Mouse (Mus musculus) frontal cortex, postnatal 10 days (tissue): ENCODE results near the gene Fbxw7.

Experiments
- DNase-seq, 2 experiments: peaks; one replicate each; pipeline ENCODE4 v3.0.0; 2022; ENCODE audit warnings: low spot score in 2 of 2, mixed read lengths in 1 of 2

Fbxw7 gene

DNA sequence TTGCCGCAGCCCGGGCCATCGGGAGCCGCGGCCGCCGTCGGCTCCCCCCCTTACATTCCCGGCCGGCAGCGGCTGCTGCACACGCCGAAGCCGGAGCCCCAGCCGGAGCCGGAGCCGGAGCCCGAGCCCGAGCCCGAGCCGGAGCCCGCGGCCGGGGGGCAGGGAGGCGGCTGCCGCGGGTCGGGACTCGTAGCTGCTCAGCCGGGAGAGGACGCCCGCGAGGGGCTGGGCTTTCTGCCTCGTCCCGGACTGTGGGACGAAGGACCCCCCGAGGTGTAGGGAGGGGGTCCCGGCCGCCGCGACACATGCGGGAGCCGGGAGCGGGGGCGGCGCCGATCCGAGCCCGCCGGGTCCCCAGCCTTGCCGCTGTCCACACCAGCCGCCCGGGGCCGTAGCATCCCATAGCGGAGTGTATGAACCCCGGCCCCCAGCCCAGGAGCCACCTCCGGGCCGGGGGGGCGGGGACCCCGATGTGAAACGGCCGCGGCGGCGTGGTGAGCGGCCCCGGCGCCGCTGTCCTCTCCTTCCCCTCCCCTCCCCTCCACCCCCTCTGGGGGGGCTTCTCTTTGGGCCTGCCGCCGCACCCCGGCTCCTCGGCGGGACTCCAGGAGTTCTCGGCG, at the start of gene Fbxw7:
Fbxw7 (plus strand) TSS at position 507 of the 620 bp plus-strand sequence.
- DNase-seq: peak in 1 of 2 experiments; percentile 23

GRCm38 (mm10) chr3:84768940-84769339, 46.1 kb upstream of the Fbxw7 start:
- DNase-seq: no peak

DNA sequence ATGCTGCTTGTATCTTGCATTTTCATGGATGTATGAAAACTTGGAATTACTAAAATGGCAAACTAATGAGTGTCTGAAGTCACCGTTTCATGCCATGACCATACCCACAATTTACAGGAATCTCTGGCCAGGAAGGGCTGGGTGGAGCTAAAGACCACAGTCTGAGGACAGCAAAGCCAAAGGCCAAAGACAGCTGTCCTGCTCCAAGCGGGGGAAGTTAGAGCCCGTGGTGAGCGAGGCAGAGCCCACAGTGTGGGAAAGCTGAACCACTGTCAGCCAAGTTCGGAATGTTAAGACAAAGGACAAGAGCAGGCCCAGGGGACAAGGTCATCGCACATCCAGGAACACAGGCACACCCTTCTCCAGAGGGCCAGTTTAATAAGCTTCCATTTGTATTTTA, 45.7 kb upstream of the Fbxw7 start:
- DNase-seq: no peak

DNA sequence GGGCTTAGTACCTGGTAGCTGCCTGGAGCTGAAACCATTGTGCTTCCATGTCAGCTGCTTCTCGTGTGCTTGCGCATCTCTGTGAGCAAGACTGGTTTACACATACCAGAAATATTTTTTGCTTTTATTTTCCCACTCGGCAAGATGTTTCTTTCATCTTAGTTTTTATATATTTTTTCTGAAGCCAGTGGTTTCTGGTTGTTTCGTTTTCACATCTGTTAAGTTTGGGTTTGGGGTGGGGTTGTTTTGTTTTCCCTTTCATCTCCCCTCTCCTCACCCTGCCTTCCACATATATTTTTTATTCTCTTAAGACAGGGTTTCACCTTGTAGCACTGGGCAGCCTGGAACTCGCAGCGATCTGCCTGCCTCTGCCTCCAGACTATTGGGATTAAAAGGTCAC, 44.5 kb upstream of the Fbxw7 start:
- DNase-seq: no peak

DNA sequence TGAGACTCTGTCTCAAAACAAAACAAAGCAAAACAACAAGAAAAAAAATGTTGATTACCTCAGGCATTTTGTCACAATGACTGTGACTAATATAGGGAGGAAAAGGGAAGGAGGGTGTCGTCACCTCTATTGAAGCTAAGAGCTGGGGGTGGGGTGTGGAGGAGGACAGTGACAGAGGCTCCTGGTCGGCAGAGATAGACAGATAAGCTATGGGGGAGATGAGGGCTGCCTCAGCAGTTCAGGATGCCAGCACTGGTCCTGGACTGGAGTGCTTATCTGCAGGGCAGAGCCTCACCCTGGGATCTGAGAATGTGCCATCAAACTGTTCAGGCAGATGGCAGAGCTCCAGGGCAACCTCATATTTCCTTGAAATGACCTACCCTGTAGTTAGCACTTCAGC, 43.1 kb upstream of the Fbxw7 start:
- DNase-seq: no peak

- no peak for DNase-seq
Measured at GRCm38 (mm10) chr3:84774246-84775066, 40.6 kb upstream of the Fbxw7 start.

GRCm38 (mm10) chr3:84775067-84775423, 40.0 kb upstream of the Fbxw7 start:
- DNase-seq: no peak

- DNase-seq: no peak
Measured at GRCm38 (mm10) chr3:84775577-84775976, 39.5 kb upstream of the Fbxw7 start.

GRCm38 (mm10) chr3:84776084-84776483, 39.0 kb upstream of the Fbxw7 start:
- no peak for DNase-seq

DNA sequence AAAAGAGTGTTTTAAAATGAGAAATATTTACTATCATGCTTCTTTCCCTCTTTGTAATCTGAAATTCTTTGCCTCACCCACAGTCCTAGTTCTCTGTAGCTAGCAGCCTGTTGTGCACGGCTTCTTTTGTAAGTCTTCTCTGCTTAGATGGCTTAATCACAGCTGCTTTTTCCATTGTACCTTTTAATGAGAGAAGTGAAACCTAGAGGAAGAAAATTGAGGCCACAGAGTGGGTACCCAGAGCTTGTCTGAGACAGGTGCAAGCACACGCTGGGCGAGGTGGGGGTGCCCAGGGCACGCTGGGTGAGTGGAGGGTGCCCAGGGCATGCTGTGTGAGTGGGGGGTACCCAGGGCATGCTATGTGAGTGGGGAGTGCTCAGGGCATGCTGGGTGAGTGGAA, 27.2 kb upstream of the Fbxw7 start:
- no peak for DNase-seq

DNA sequence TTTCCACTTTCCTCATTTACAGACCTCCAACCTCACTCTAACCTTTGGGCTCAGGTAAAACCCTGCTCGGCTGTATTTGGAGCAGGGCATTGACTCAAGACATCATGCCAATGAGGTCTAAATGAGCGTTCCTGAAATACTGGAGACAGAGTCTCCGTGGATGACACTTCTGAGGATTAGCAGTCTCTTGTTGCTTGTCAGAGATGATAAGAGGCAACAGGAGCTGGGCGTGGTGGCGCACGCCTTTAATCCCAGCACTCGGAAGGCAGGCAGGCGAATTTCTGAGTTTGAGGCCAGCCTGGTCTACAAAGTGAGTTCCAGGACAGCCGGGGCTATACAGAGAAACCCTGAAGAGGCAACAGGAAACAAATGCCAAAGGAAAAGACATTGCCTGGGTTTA, 11.0 kb upstream of the Fbxw7 start:
- DNase-seq: no peak

- DNase-seq: no peak
Measured at GRCm38 (mm10) chr3:84806206-84806605, 8.9 kb upstream of the Fbxw7 start.

DNA sequence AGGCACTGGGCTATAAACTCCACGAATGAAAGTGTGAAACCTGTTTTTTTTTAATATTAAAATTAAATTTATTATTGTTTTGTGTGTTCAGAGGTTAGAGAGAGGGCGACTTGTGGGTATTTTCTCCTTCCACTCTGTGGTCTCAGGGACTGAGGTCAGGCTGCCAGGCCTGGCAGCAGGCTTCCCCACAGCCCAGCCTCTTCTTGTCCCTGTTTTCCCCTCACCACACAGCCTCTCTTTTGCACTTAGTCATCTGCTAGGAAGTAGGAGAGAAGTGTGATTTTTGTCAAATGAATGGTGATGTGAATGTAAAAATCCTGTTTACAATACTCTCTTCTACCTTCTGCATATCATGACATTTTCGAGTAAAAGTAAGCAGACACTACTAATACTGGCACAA, 7.2 kb upstream of the Fbxw7 start:
- DNase-seq: no peak

- no peak for DNase-seq
Measured at GRCm38 (mm10) chr3:84808906-84809305, 6.2 kb upstream of the Fbxw7 start.

DNA sequence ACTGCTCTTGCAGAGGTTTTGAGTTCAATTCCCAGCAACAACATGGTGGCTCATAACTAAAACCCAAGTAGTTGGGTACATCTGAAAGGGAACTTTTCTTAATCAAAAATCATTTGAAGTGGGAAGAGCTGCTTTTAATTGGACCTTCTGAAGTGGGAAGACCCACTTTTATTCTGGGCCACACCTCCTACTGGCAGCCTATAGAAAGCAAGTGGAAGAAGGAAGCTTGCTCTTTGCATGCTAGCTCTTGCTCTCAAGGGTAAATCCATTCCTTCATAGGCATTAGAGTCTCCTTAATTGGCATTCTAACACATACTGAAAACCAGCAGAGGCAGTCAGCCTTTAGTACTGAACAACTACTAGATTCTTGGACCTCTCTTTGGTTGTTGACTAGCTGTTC, 4.3 kb upstream of the Fbxw7 start:
- DNase-seq: no peak

DNA sequence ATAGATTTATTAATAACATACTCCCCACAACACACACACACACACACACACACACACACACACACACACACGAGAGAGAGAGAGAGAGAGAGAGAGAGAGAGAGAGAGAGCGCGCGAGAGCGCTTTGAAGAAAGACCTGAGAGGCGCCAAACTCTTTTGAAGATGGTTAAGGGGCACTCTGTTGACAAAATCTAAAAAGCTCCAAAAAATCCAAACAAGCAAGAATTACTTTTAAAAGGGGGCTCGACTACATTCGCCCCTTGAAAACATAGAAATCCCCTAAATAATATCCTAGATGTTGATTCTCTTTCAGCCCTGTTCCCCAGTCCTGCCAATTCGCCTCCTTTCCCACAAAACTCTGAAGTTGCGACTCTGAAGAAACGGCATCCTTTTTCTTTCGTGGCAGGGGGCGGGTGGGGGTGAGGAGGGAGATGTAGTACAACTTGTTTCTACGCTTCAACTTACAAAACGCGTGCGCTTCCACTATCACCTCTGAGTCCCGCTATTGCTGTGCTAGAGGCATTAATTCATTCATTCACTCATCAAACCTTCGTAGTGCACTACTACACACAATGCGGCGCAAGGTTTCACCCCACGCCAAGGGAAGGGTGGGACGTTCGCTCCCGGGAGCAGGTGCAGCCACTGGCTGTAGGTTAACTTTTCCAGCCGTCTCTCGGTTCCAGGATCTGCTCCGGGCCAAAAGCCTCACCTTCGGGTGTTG, 1.5 kb upstream of the Fbxw7 start:
- DNase-seq: no peak

GRCm38 (mm10) chr3:84814157-84814761, 809 bp upstream of the Fbxw7 start:
- peak; percentile 100 for DNase-seq

- peak; percentile 24 to 55 for DNase-seq
Measured at GRCm38 (mm10) chr3:84815461-84815860, 393 bp downstream of the Fbxw7 start.

DNA sequence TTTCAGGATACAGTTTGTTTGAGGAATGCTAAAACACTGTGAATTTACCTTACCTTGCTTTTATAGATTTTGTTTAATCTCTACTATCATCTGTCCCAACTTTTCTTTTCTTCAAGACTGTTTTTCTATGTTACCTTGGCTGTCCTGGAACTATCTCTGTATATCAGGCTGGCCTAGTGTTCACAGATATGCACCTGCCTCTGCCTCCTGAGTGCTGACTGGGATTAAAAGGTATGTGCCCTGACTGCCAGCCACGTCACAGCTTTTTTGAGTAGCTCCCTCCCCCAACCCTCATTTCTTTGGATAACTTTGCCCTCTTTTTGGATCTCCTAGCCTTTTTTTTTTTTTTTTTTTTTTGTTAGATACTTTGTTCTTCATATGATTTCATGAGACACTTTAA, 1.9 kb downstream of the Fbxw7 start:
- DNase-seq: no peak

DNA sequence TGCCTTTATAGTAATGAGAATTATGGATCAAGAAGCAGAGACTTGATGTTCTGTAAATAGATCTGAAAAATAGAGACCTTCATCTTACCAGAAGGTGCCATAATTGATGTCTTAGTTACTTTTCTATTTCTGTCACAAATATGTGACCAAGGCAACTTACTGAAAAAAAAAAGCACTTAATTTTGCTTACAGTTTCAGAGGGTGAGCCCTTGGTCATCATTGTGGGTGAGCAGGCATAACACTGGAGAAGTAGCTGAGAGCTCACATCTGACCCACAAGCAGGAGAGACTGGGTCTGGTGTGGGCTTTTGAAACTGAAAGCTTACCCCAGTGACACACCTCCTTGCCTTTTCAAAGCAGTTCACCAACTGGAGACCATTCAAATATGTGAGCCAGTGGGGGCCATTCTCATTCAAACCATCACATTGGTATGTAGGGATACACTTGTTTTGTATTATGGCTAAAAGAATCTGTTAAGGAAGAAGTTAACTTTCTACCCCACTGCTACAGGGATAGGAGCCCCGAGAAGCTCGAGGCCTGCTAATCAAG, 5.7 kb downstream of the Fbxw7 start:
- DNase-seq: no peak

- DNase-seq: no peak
Measured at GRCm38 (mm10) chr3:84825990-84826389, 10.9 kb downstream of the Fbxw7 start.

DNA sequence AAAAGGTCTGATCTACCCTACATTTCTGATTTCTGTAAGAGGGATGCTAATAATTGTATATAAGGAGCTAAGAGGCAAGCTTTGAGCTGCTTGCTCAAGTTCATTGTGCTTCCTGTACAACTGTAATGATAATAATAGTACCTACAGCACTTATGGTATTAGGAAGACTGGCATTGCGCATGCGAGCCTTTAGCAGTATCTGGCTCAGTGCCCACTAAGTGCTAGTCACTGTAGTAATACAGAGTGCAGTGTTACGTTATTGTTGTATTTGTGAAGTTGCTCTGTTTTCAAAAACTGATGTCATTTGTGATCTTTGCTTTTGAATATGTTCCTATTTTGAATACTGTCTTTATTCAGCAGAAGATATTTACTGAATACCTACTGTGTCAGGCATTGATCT, 11.3 kb downstream of the Fbxw7 start:
- no peak for DNase-seq
